Mouse (Mus musculus) lung, postnatal 0 days (tissue): ENCODE results near the gene Tpst1. TPM values are rescaled to one million over a fixed set of nuclear protein-coding genes. Genes with fewer than 3 reads are reported as not detected.
A peak's percentile ranks its signal among the peaks of the same experiment; 100 is the strongest.

Experiments used
- ATAC-seq: fragments of 200-750 bp; cut with Nextera tagmentation; 2 replicates; pipeline ENCODE4 v1.8.0; 2017; ENCODE audit warnings: moderate library complexity
- DNase-seq: peaks from one replicate; pipeline ENCODE4 v3.0.0-alpha.2; 2016; ENCODE audit warnings: low spot score
- H3K27ac ChIP-seq: fragments of 300-500 bp; sonication (generic); 2 replicates; pipeline ENCODE4 v1.5.1; 2014; ENCODE audit warnings: antibody characterized with exemption, mild to moderate bottlenecking, low read length, mixed read lengths
- H3K27me3 ChIP-seq: fragments of 300-500 bp; sonication (generic); replicated peaks from 2 replicates; pipeline ENCODE4 v1.6.1; 2014; ENCODE audit warnings: low read length, mixed read lengths; ENCODE audit not compliant: insufficient read depth
- H3K36me3 ChIP-seq: fragments of 300-500 bp; sonication (generic); 2 replicates; pipeline ENCODE4 v1.6.1; 2014; ENCODE audit warnings: low read length, mixed read lengths; ENCODE audit not compliant: insufficient read depth
- H3K4me1 ChIP-seq: fragments of 300-500 bp; sonication (generic); 2 replicates; pipeline ENCODE4 v1.6.1; 2014; ENCODE audit warnings: antibody characterized with exemption, low read depth, low read length, mixed read lengths; ENCODE audit not compliant: insufficient read depth
- H3K4me2 ChIP-seq: fragments of 300-500 bp; sonication (generic); replicated peaks from 2 replicates; pipeline ENCODE4 v1.6.1; 2014; ENCODE audit warnings: low read depth, mild to moderate bottlenecking, low read length, moderate library complexity, mixed read lengths
- H3K4me3 ChIP-seq: fragments of 300-500 bp; sonication (generic); 2 replicates; pipeline ENCODE4 v1.5.1; 2014; ENCODE audit warnings: low read depth, low read length
- H3K9ac ChIP-seq: fragments of 300-500 bp; sonication (generic); replicated peaks from 2 replicates; pipeline ENCODE4 v1.6.1; 2014; ENCODE audit warnings: low read depth, mild to moderate bottlenecking
- H3K9me3 ChIP-seq: fragments of 300-500 bp; sonication (generic); 2 replicates; pipeline ENCODE4 v1.6.1; 2016; ENCODE audit warnings: low read length, mixed read lengths
- CTCF ChIP-seq: IDR thresholded peaks from 2 replicates; pipeline ENCODE4 v1.5.1; 2016; ENCODE audit warnings: antibody characterized with exemption, mild to moderate bottlenecking
- EP300 ChIP-seq: IDR thresholded peaks from 2 replicates; pipeline ENCODE4 v1.6.1; 2016; ENCODE audit warnings: antibody characterized with exemption, mild to moderate bottlenecking, control low read depth
- WGBS: fragments of 180-500 bp; shearing (Covaris S2); extraction: QIAGEN DNeasy Blood & Tissue Kit; methylation state at CpG from one replicate; pipeline ENCODE4 v1.1.7; 2014; 5-methylcytosine and 5-hydroxymethylcytosine counted together
- polyA plus RNA-seq: library from polyadenylated mRNA; unstranded; fragments of >200 nt; fragmentation: Nextera tagmentation; extraction: Ambion mirVana; gene quantifications from 2 replicates; pipeline ENCODE4 v1.2.1, GENCODE M21; 2015

Gene Tpst1
- polyA plus RNA-seq, 1 experiment from 2014 or later, result 31.5 TPM

- Histone ChIP-seq H3K4me3 (no peak overlapping the region), H3K9me3 (no peaks in the 10 kb centered on the region), H3K27ac (no peak overlapping the region), H3K4me2 (no peak overlapping the region), H3K36me3 (no peaks in the 10 kb centered on the region), H3K4me1 (no peaks in the 10 kb centered on the region), H3K27me3 (no peaks in the 10 kb centered on the region), H3K9ac (no peak overlapping the region)
- DNase-seq, result no peak
- WGBS, result 97% methylated on average over 8 of the region's 8 CpGs
- TF ChIP-seq EP300, result no peak
- peak; percentile 41 for TF ChIP-seq CTCF
- no peak for ATAC-seq
Measured at GRCm38 (mm10) chr5:130081181-130081881, 8.2 kb downstream of the Tpst1 start.

GRCm38 (mm10) chr5:130082431-130082830 is 9.3 kb downstream of the Tpst1 start:
- H3K27me3 ChIP-seq, result no peaks in the 10 kb centered on the region
- no peaks in the 10 kb centered on the region for H3K9me3 ChIP-seq
- H3K4me3 ChIP-seq, result no peak overlapping the region
- H3K4me1 ChIP-seq, result no peaks in the 10 kb centered on the region
- ATAC-seq, result no peak
- no peak overlapping the region for H3K27ac ChIP-seq
- H3K9ac ChIP-seq, result no peak overlapping the region
- TF ChIP-seq EP300, result no peak
- 74% methylated on average over 4 of the region's 4 CpGs for WGBS
- no peak overlapping the region for H3K4me2 ChIP-seq
- no peak for DNase-seq
- no peaks in the 10 kb centered on the region for H3K36me3 ChIP-seq

DNA sequence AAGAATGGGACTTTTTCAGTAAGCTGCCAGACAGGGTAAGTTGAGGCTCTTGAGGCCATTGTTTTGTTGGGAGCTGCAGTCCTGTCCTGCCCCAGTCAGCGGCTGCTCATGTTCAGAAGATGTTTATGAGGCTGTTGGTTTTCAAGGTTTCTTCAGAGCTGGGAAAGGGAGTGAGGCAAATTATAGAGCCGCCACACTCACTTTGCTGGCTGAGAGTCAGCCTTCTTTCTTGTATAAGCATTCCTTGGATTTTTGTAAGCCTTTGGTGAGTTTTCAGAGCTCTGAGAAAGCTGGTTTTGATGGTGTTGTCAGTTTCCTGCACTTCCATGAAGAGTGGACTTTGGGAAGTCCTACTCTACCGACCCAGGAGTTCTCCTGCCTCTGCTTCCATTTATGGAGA is 11.1 kb downstream of the Tpst1 start:
- DNase-seq (no peak), ATAC-seq (no peak)
- H3K4me3 ChIP-seq, result no peak overlapping the region
- H3K36me3 ChIP-seq, result no peaks in the 10 kb centered on the region
- H3K27me3 ChIP-seq, result no peaks in the 10 kb centered on the region
- TF ChIP-seq CTCF (no peak), EP300 (no peak)
- peak overlapping the region; percentile 64 for H3K27ac ChIP-seq
- H3K9me3 ChIP-seq, result no peaks in the 10 kb centered on the region
- no peaks in the 10 kb centered on the region for H3K4me1 ChIP-seq
- no peak overlapping the region for H3K9ac ChIP-seq
- 51% methylated on average over 3 of the region's 3 CpGs for WGBS
- H3K4me2 ChIP-seq, result no peak overlapping the region

DNA sequence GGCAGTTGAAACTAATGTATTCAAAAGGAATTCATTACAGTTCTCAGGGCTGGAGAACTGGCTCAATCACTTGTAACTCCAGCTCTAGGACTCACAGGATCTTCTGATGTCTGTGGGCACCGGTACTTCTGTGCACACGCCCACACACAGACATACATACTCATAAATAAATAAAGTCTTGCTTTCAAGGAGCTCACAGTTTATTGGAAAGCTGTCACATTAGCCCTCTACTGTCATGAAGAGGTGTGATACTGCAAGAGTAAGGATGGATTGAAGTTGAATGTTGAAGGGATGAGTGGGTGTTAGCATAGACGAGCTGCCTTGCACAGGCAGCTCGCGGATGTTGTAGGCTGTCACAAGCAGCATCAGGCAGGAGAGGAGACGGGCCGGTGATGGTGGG is 14.9 kb downstream of the Tpst1 start:
- no peak for TF ChIP-seq CTCF
- 73% methylated on average over 7 of the region's 7 CpGs for WGBS
- H3K9ac ChIP-seq, result no peak overlapping the region
- H3K4me2 ChIP-seq, result no peak overlapping the region
- H3K4me3 ChIP-seq, result no peak overlapping the region
- no peak overlapping the region for H3K27ac ChIP-seq
- no peaks in the 10 kb centered on the region for H3K4me1 ChIP-seq
- no peaks in the 10 kb centered on the region for H3K9me3 ChIP-seq
- ATAC-seq (no peak), DNase-seq (no peak)
- no peaks in the 10 kb centered on the region for H3K27me3 ChIP-seq
- no peaks in the 10 kb centered on the region for H3K36me3 ChIP-seq

- DNase-seq, result no peak
Measured at GRCm38 (mm10) chr5:130088612-130089011, 15.5 kb downstream of the Tpst1 start.

DNA sequence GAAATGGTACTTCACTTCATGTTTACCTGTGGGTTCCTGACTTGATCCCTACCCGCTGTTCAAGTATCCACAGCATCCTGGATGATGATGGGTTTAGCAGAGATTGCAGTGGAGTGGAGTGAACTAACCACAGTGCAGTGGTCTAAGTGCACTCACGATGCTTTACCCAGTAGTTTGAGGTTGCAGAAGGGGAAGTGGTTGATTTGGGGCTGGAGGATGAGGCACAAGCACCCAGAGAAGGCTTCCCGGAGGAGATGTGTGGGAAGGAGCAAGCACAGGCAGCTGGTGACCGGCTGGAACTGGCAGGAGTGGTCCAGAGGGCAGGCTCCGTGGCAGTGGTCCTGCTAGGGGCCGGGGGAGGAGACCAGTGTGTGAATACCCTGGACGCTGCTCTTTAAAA is 16.1 kb downstream of the Tpst1 start:
- Histone ChIP-seq H3K4me3 (no peak overlapping the region), H3K36me3 (no peaks in the 10 kb centered on the region), H3K9ac (no peak overlapping the region), H3K27me3 (no peaks in the 10 kb centered on the region), H3K9me3 (no peaks in the 10 kb centered on the region), H3K27ac (no peak overlapping the region), H3K4me2 (no peak overlapping the region), H3K4me1 (no peaks in the 10 kb centered on the region)
- ATAC-seq (no peak; the same call in 1 of the 2 replicates), DNase-seq (no peak)
- WGBS, result 80% methylated on average over 7 of the region's 7 CpGs
- TF ChIP-seq EP300 (no peak), CTCF (no peak)

More at GRCm38 (mm10) chr5:130088612-130089011, 15.5 kb downstream of the Tpst1 start:
- no peak overlapping the region for H3K4me2 ChIP-seq
- H3K9me3 ChIP-seq, result no peaks in the 10 kb centered on the region
- H3K27ac ChIP-seq, result no peak overlapping the region
- ATAC-seq, result no peak
- TF ChIP-seq CTCF, result no peak
- no peak for TF ChIP-seq EP300
- no peak overlapping the region for H3K4me3 ChIP-seq
- H3K36me3 ChIP-seq, result no peaks in the 10 kb centered on the region
- H3K9ac ChIP-seq, result no peak overlapping the region
- no peaks in the 10 kb centered on the region for H3K4me1 ChIP-seq
- 78% methylated on average over 4 of the region's 4 CpGs for WGBS
- no peaks in the 10 kb centered on the region for H3K27me3 ChIP-seq
